Comparison of ENCODE assay signal across 7 mouse cellular contexts in the genomic region with DNA sequence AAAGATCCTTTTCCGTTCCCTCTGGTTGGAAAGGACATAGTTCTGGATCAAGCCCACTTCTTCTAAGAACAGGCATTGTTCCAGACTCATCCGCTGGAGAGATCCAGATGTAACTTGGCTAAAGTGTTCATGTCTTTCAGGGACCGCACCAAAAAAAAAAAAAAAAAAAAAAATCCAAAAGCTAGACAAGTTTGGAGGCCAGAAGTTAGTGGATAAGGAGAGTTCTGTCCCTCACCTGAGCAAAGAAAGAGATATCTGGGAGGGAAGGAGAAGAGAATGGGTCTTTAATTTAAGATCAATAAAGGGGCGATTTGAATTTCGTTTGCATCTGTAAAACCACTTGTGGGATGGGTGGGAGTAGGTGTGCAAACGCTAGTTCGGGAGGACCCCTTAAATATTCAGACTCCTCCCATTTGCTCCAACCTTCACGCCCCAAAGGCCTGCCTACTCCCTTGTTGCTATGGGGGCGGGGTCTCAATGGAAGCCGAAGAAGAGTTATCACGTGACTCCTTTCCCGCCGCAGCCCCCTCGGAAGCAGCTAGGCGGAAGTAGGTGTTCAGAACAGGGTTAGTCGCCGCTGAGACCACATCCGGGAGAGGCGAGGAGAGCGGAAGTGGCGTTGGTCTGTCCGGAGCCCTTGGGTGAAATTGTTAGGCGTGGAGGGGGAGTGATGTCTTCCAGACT. TPM values are rescaled to one million over a fixed set of nuclear protein-coding genes. Genes with fewer than 3 reads are reported as not detected.
DNase-seq lines count a peak whose midpoint lies in the region; ATAC-seq lines count a peak whose summit lies in the region.

A gene (plus strand): TSS at position 554 of the 684 bp plus-strand sequence.

- no peaks in the 10 kb centered on the region for H3K4me1 ChIP-seq in embryonic facial prominence, embryonic 11.5 days (ENCODE audit: control insufficient read depth, insufficient read depth, low read length)
- peaks cover 13% of the 10 kb centered on the region for H3K4me1 ChIP-seq in limb, embryonic 10.5 days
- H3K4me1 ChIP-seq in midbrain, embryonic 13.5 days (replicated peaks) = peaks cover 20% of the 10 kb centered on the region

- no peaks in the 10 kb centered on the region for H3K9me3 ChIP-seq in embryonic facial prominence, embryonic 11.5 days (replicated peaks; ENCODE audit: control insufficient read depth, low read length)
- no peaks in the 10 kb centered on the region for H3K9me3 ChIP-seq in limb, embryonic 10.5 days (replicated peaks)
- no peaks in the 10 kb centered on the region for H3K9me3 ChIP-seq in midbrain, embryonic 13.5 days

- H3K27me3 ChIP-seq in embryonic facial prominence, embryonic 11.5 days (ENCODE audit: control insufficient read depth, insufficient read depth, low read length) = no peaks in the 10 kb centered on the region
- no peaks in the 10 kb centered on the region for H3K27me3 ChIP-seq in limb, embryonic 10.5 days (ENCODE audit: low read depth, poor library complexity, severe bottlenecking)
- no peaks in the 10 kb centered on the region for H3K27me3 ChIP-seq in midbrain, embryonic 13.5 days

- H3K4me2 ChIP-seq in embryonic facial prominence, embryonic 11.5 days (ENCODE audit: low read depth, low read length) = peak within 1 kb of the TSS; percentile 73
- H3K4me2 ChIP-seq in midbrain, embryonic 13.5 days (replicated peaks) = peak within 1 kb of the TSS; percentile 94

- 6% methylated on average over 23 of the region's 23 CpGs for WGBS in embryonic facial prominence, embryonic 11.5 days
- 8% methylated on average over 23 of the region's 23 CpGs for whole genome bisulfite sequencing in limb, embryonic 10.5 days
- WGBS in midbrain, embryonic 13.5 days = 7% methylated on average over 23 of the region's 23 CpGs

- H3K4me3 ChIP-seq in embryonic facial prominence, embryonic 11.5 days (ENCODE audit: low read depth, low read length) = peak within 1 kb of the TSS; percentile 33
- peak within 1 kb of the TSS; percentile 56 for H3K4me3 ChIP-seq in limb, embryonic 10.5 days
- peak within 1 kb of the TSS; percentile 56 for H3K4me3 ChIP-seq in midbrain, embryonic 13.5 days (replicated peaks)

- no peak within 1 kb of the TSS for H3K27ac ChIP-seq in embryonic facial prominence, embryonic 11.5 days (replicated peaks; ENCODE audit: low read depth, low read length)
- H3K27ac ChIP-seq in limb, embryonic 10.5 days = peak within 1 kb of the TSS; percentile 81
- H3K27ac ChIP-seq in midbrain, embryonic 13.5 days = no peak within 1 kb of the TSS

- DNase-seq in adrenal gland, postnatal 14 days = peak; percentile 97
- DNase-seq in embryonic facial prominence, embryonic 11.5 days (ENCODE audit: low spot score) = peak; percentile 98
- peak; percentile 97 for DNase-seq in kidney, adult 11 months
- peak; percentile 98 for DNase-seq in limb, embryonic 10.5 days (ENCODE audit: low spot score)
- peak; percentile 75 for DNase-seq in spleen, adult 12 weeks (ENCODE audit: low spot score)

- ATAC-seq in embryonic facial prominence, embryonic 11.5 days (replicated peaks; ENCODE audit: insufficient number of reproducible peaks, low FRiP score, low TSS enrichment, low read depth) = peak; percentile 99
- ATAC-seq in granulocyte monocyte progenitor cell, adult 5-6 weeks (replicated peaks; ENCODE audit: poor library complexity, severe bottlenecking) = peak; percentile 98
- ATAC-seq in midbrain, embryonic 13.5 days = peak; percentile 100

- H3K9ac ChIP-seq in embryonic facial prominence, embryonic 11.5 days (replicated peaks; ENCODE audit: low read length) = peak within 1 kb of the TSS; percentile 67
- H3K9ac ChIP-seq in midbrain, embryonic 13.5 days (replicated peaks) = peak within 1 kb of the TSS; percentile 82

- no peaks in the 10 kb centered on the region for H3K36me3 ChIP-seq in embryonic facial prominence, embryonic 11.5 days (replicated peaks; ENCODE audit: control insufficient read depth, insufficient read depth, low read depth, low read length)
- no peaks in the 10 kb centered on the region for H3K36me3 ChIP-seq in limb, embryonic 10.5 days
- H3K36me3 ChIP-seq in midbrain, embryonic 13.5 days = no peaks in the 10 kb centered on the region

RNA-seq across cellular contexts. Expression of the gene that starts here (rescaled TPM):
- 20.1 and 23.2 TPM in 2 replicates for total RNA-seq in adrenal gland, postnatal 14 days (2021)
- polyA plus RNA-seq in embryonic facial prominence, embryonic 11.5 days (2014; fragmentation: Nextera tagmentation; extraction: Ambion mirVana) = 60.0 and 63.7 TPM in 2 replicates
- total RNA-seq in granulocyte monocyte progenitor cell, adult 5-6 weeks (2014; fragmentation: Nextera tagmentation) = 17.9 and 18.0 TPM in 2 replicates
- total RNA-seq in granulocyte monocyte progenitor cell, adult 5-6 weeks (2017) = 21.5 and 29.5 TPM in 2 replicates
- polyA plus RNA-seq in limb, embryonic 10.5 days (2016; fragmentation: Nextera tagmentation; extraction: Ambion mirVana) = 65.6 and 79.8 TPM in 2 replicates
- 124 and 125 TPM in 2 replicates for polyA plus RNA-seq in midbrain, embryonic 13.5 days (2015; fragmentation: Nextera tagmentation; extraction: Ambion mirVana)
